Mouse (Mus musculus) gastrocnemius, postnatal 10 days (tissue): ENCODE data around the gene Spint4. TPM values are rescaled to one million over a fixed set of nuclear protein-coding genes. Genes with fewer than 3 reads are reported as not detected.
A peak's percentile ranks its signal among the peaks of the same experiment; 100 is the strongest.
"Not testable (repeated sequence)": the region's sequence is repeated elsewhere in the genome, so short reads cannot be mapped to it uniquely, and the experiment has no call there.

Experiments used
- DNase-seq: peaks from one replicate; pipeline ENCODE4 v3.0.0; 2021; ENCODE audit warnings: mixed read lengths
- long read RNA-seq, 2 experiments: library from polyadenylated mRNA; stranded (forward); transcript quantifications; one replicate each; pipeline ENCODE4 v2.0.0; 2021
- total RNA-seq, 2 experiments: library from RNA; stranded (reverse); gene quantifications; 2 replicates each; pipeline ENCODE4 v1.2.3; 2021

The Spint4 gene
- total RNA-seq, result not detected
- long read RNA-seq, experiment 1, result 0 reads
- long read RNA-seq, experiment 2, result 0 reads

GRCm38 (mm10) chr2:164698201-164698600, at the start of gene Spint4:
Gene Spint4, plus strand, starts transcription at chr2:164698501.
- DNase-seq, result no peak

- DNase-seq, result peak; percentile 54
Observed at GRCm38 (mm10) chr2:164655858-164656257, 42.4 kb upstream of the Spint4 start, which contains the start of gene Wfdc10. Gene Wfdc10, plus strand, starts transcription at chr2:164656046.

GRCm38 (mm10) chr2:164656483-164656882, 41.8 kb upstream of the Spint4 start, which contains the start of gene Wfdc9:
Gene Wfdc9, minus strand, starts transcription at chr2:164656583.
- no peak for DNase-seq

GRCm38 (mm10) chr2:164664851-164665250, 33.5 kb upstream of the Spint4 start:
- DNase-seq, result no peak

GRCm38 (mm10) chr2:164670261-164670660, 28.0 kb upstream of the Spint4 start:
- DNase-seq, result no peak

- DNase-seq, result no peak
Observed at GRCm38 (mm10) chr2:164670938-164671337, 27.4 kb upstream of the Spint4 start.

GRCm38 (mm10) chr2:164673987-164674386, 24.3 kb upstream of the Spint4 start, which contains the start of gene Wfdc11:
Gene Wfdc11, minus strand, starts transcription at chr2:164674087.
- DNase-seq, result no peak

GRCm38 (mm10) chr2:164676103-164676502, 22.2 kb upstream of the Spint4 start:
- no peak for DNase-seq

- DNase-seq, result no peak
Observed at GRCm38 (mm10) chr2:164676916-164677685, 21.2 kb upstream of the Spint4 start.

GRCm38 (mm10) chr2:164678848-164679625, 19.3 kb upstream of the Spint4 start:
- DNase-seq, result peak; percentile 68

- no peak for DNase-seq
Observed at GRCm38 (mm10) chr2:164679906-164680305, 18.4 kb upstream of the Spint4 start.

- DNase-seq, result no peak
Observed at GRCm38 (mm10) chr2:164684807-164685206, 13.5 kb upstream of the Spint4 start, which contains the start of gene Wfdc13. Gene Wfdc13, plus strand, starts transcription at chr2:164685107.

GRCm38 (mm10) chr2:164700959-164701358, 2.7 kb downstream of the Spint4 start:
- DNase-seq, result no peak

- no peak for DNase-seq
Observed at GRCm38 (mm10) chr2:164701761-164702160, 3.5 kb downstream of the Spint4 start.

- no peak for DNase-seq
Observed at GRCm38 (mm10) chr2:164704235-164704634, 5.9 kb downstream of the Spint4 start.

GRCm38 (mm10) chr2:164705328-164705727, 7.0 kb downstream of the Spint4 start:
- DNase-seq, result no peak

- DNase-seq, result no peak
Observed at GRCm38 (mm10) chr2:164705991-164706390, 7.7 kb downstream of the Spint4 start.

GRCm38 (mm10) chr2:164715005-164715404, 16.7 kb downstream of the Spint4 start, which contains the start of gene Spint5:
Gene Spint5, plus strand, starts transcription at chr2:164715305.
- DNase-seq, result no peak

GRCm38 (mm10) chr2:164716194-164716786, 18.0 kb downstream of the Spint4 start:
- not testable (repeated sequence) for DNase-seq

GRCm38 (mm10) chr2:164723276-164723675, 25.0 kb downstream of the Spint4 start:
- DNase-seq, result no peak

- peak; percentile 63 for DNase-seq
Observed at GRCm38 (mm10) chr2:164725895-164726619, 27.8 kb downstream of the Spint4 start.

GRCm38 (mm10) chr2:164731719-164732118, 33.4 kb downstream of the Spint4 start:
- DNase-seq, result no peak
